ENCODE assay signal across 11 mouse cellular contexts in genomic region chr1:162388442-162389165, GRCm38 (mm10).
DNase-seq lines count a peak whose midpoint lies in the region; ATAC-seq lines count a peak whose summit lies in the region.
"Had no signal": no experiment of that assay in that cellular context is flagged by ENCODE, and none has a peak within 500 bp of the region (broad histone marks: within the 10 kb centered on the region; RNA-seq: fewer than 3 reads in every experiment).

No protein-coding gene starts in this region.

- H3K9me3 ChIP-seq in kidney, embryonic 15.5 days (replicated peaks), result no peaks in the 10 kb centered on the region
- H3K9me3 ChIP-seq: limb, embryonic 13.5 days; midbrain, embryonic 12.5 days had no signal

- no peaks in the 10 kb centered on the region for H3K27me3 ChIP-seq in kidney, embryonic 15.5 days
- H3K27me3 ChIP-seq: limb, embryonic 13.5 days; midbrain, embryonic 12.5 days had no signal

- H3K9ac ChIP-seq in kidney, embryonic 15.5 days, result no peak overlapping the region
- H3K9ac ChIP-seq: limb, embryonic 13.5 days; midbrain, embryonic 12.5 days had no signal

- H3K4me1 ChIP-seq in kidney, embryonic 15.5 days, result no peaks in the 10 kb centered on the region
- H3K4me1 ChIP-seq: limb, embryonic 13.5 days; midbrain, embryonic 12.5 days had no signal

- no peak for ATAC-seq in kidney, embryonic 15.5 days (replicated peaks; ENCODE audit: low FRiP score)
- ATAC-seq: forebrain, embryonic 14.5 days had no signal

- H3K4me2 ChIP-seq in kidney, embryonic 15.5 days, result no peak overlapping the region
- H3K4me2 ChIP-seq: limb, embryonic 13.5 days; midbrain, embryonic 12.5 days had no signal

- 69% methylated on average over 5 of the region's 5 CpGs for WGBS in kidney, embryonic 15.5 days

- H3K27ac ChIP-seq in kidney, embryonic 15.5 days, result no peak overlapping the region
- H3K27ac ChIP-seq: limb, embryonic 13.5 days; midbrain, embryonic 12.5 days had no signal

- intact Hi-C loops in heart, postnatal 10 days (cut with DNase I), result loop anchor here (5.0 kb wide), 1 partner anchor 89 kb away; the partner anchor contains the start of gene Dnm3

- H3K4me3 ChIP-seq in kidney, embryonic 15.5 days (replicated peaks), result no peak overlapping the region
- H3K4me3 ChIP-seq: limb, embryonic 13.5 days; midbrain, embryonic 12.5 days had no signal

- no peaks in the 10 kb centered on the region for H3K36me3 ChIP-seq in kidney, embryonic 15.5 days
- H3K36me3 ChIP-seq: limb, embryonic 13.5 days; midbrain, embryonic 12.5 days had no signal

- peak; percentile 15 to 60 for DNase-seq in adrenal gland, adult (ENCODE audit: inconsistent age in 2 of 2, low spot score in 1 of 2)
- DNase-seq in adrenal gland, postnatal 4 days (ENCODE audit: low spot score in 2 of 2), result no peak
- DNase-seq in kidney, adult 11 months, result peak; percentile 28
- peak; percentile 14 to 18 for DNase-seq in heart, postnatal 10 days
- DNase-seq in lung, postnatal 10 days, result peak; percentile 41
- no peak for DNase-seq in left cerebral cortex, adult 9 months (ENCODE audit: low spot score in 2 of 2)
- no peak for DNase-seq in right cerebral cortex, postnatal 10 days (ENCODE audit: low spot score in 2 of 2)

Comparison
In these comparisons a context has a peak if more than half of its experiments do, and no peak if none do; other contexts are left out.
1. DNase-seq: peak in adrenal gland, adult (2 of 2), kidney, adult 11 months (single experiment), heart, postnatal 10 days (2 of 2) and lung, postnatal 10 days (single experiment); none in adrenal gland, postnatal 4 days (0 of 2), left cerebral cortex, adult 9 months (0 of 2) and right cerebral cortex, postnatal 10 days (0 of 2).